Mouse (Mus musculus) megakaryocyte, adult 5-6 weeks (primary cell): ENCODE measurements around the gene Rcc1. TPM values are rescaled to one million over a fixed set of nuclear protein-coding genes. Genes with fewer than 3 reads are reported as not detected.
"Not testable (repeated sequence)": the region's sequence is repeated elsewhere in the genome, so short reads cannot be mapped to it uniquely, and the experiment has no call there.

Experiments
- ATAC-seq: 2 replicates; pipeline ENCODE4 v1.8.0; 2016; ENCODE audit warnings: mild to moderate bottlenecking, inconsistent platforms; ENCODE audit not compliant: poor library complexity, severe bottlenecking
- total RNA-seq, 2 experiments: library from RNA; stranded (forward) in 1 of 2; stranded (reverse) in 1 of 2; fragments of 153-499, 151-499 nt in 1 of 2; fragments of 221-1000, 200-1000 nt in 1 of 2; gene quantifications; 2 replicates each; pipeline versions ENCODE4 v1.2.3 to v1.2.4; 2015 to 2017

Rcc1 gene
- total RNA-seq, 2 experiments from 2014 or later: 14.0 to 21.0 TPM

DNA sequence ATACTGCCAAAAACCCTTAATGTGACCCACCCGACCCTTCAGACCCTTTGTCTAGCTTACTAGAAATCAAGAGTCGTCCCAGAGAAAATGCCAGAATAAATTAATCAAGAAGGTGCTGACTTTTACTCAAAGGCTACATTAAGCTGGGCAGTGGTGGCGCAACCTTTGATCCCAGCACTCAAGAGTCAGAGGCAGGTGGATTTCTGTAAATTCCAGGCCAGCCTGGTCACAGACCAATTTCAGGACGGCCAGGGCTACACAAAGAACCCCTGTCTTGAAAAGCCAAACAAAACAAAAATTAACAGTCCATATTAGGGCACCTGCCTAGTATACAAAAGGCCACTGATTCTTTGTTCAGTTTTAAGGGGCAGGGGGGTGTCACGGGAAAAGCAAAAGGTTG lies 26.9 kb downstream of the Rcc1 start:
- ATAC-seq: no peak

DNA sequence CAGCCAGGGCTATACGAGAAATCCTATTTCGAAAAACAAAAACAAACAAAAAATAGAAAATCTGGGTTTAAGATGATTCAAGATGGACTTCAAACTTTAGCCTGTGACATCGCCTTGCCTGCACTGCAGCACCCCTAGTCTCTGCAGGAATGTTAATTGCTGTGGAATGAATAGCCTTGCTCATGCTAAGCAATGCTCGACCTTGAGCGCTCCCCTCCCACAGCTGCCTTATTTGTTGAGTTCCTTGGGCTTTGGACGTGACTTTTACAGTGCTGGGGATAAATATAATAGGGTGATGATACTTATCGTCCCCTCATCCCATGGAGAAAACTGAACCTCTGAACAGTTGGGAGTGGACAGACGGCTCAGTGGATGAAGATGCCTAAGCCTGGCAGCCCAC lies 37.7 kb downstream of the Rcc1 start:
- ATAC-seq: no peak

GRCm38 (mm10) chr4:132312627-132313026 lies 40.8 kb downstream of the Rcc1 start:
- ATAC-seq: no peak

DNA sequence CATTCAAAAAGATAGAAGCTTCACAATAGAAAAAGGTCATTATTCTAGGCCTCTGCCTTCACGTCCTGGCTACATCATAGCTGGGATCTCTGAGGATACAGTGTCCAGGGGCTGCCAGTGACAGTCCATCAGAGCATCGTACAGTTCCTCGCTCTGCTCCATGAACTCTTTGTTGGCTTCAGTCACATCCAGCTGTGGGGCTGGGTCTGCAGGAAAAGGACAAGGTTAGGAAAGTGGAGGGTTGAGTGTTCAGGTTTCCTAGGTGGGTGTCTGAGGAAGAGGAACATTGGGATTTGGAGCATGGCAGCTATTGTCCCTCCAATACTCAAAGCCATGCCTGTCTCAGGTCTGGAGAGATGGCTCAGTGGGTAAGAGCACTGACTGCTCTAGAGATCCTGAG lies 41.6 kb downstream of the Rcc1 start:
- no peak for ATAC-seq

GRCm38 (mm10) chr4:132311209-132311608 lies 42.2 kb downstream of the Rcc1 start:
- ATAC-seq: no peak

DNA sequence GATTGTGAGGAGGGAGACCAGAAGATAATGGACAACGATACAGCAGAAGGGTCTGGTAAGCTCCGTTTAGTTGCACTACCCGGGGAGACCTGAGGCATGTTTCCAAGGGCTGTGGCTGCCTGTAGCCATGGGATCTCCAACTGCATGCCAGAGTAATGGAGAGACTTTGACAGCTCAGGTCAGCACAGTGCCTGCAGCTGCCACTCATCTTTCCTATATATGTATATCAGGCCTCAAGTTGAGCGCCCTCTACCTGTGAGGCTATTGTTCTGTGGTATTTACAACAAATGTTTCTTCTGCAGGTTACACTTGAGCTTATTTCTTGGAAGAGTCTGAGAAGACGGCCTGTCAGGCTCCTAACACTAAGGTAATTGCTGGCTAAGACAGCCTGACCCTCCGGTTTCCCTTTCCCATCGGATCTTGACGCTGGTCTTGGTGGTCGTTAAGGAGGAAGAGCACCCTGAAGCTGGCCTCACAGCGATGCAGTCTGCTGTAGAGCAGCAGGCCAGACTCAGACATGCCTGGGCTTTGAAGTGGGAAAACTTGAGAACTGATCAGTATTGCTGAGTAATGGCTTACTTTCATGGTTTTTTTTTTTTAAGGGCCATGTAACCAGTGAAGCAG lies 43.4 kb downstream of the Rcc1 start:
- ATAC-seq: peak; percentile 55

- peak; percentile 27; the same call in 1 of the 2 replicates for ATAC-seq
These were observed 44.1 kb downstream of the Rcc1 start for GRCm38 (mm10) chr4:132309140-132309848.

DNA sequence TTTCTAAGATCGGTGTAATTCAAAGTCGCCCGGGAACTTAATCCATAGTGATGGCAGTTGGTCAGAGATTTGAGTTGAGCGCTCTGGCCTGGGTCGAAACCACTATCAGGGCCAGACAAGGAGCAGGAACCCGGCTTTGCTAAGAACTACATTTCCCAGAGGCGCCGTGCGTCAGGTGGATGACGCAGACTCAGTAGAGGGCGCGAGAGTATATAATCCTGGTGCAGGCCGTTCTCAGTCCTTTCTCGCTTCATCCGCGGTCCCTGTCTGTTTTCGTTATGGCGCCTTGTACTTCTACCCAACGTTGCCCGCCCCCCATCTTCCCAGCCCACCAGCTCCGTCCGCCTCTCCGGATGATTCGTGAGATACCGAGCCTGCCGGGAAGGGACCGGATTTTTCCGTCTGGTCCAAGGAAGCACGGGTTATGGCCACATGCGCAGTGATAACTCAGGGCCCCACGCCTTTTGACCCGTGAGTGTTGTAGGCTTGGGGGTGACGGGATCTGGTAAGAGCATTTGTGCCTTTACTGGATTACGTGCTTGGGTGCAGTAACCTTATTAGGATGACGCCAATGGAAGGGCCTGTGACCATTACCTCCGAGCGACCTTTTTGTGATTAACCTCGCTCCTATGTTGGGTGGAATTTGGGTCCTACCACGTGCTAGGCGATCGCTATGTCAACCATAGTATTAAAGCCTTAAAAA lies 44.8 kb downstream of the Rcc1 start:
- peak; percentile 92 for ATAC-seq

DNA sequence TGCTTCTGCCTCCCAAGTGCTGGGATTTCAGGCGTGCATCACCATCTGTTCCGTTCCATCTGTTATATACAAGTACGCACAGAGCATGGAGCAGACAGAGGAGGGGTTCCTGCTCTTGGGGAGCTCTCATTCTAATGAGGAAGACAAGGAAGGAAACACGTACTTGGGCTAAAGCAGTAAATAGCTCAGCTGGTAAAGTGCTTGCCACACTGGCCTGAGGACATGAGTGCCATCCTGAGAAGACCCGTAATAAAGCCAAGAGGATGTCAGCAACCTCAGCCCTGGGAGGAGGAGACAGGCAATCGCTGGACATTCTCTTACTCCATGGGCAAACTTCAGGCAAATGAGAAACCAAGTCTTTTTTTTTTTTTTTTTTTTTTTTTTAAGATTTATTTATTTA lies 47.4 kb downstream of the Rcc1 start:
- ATAC-seq: peak; percentile 9; the same call in 1 of the 2 replicates

- ATAC-seq: no peak
These were observed 48.1 kb downstream of the Rcc1 start for GRCm38 (mm10) chr4:132305276-132305675.

GRCm38 (mm10) chr4:132303484-132303883 lies 49.9 kb downstream of the Rcc1 start:
- not testable (repeated sequence) for ATAC-seq

GRCm38 (mm10) chr4:132302939-132303479 lies 50.4 kb downstream of the Rcc1 start, which contains the start of gene Rab42:
Gene Rab42 (minus strand): TSS chr4:132303385.
- peak; percentile 82 for ATAC-seq

DNA sequence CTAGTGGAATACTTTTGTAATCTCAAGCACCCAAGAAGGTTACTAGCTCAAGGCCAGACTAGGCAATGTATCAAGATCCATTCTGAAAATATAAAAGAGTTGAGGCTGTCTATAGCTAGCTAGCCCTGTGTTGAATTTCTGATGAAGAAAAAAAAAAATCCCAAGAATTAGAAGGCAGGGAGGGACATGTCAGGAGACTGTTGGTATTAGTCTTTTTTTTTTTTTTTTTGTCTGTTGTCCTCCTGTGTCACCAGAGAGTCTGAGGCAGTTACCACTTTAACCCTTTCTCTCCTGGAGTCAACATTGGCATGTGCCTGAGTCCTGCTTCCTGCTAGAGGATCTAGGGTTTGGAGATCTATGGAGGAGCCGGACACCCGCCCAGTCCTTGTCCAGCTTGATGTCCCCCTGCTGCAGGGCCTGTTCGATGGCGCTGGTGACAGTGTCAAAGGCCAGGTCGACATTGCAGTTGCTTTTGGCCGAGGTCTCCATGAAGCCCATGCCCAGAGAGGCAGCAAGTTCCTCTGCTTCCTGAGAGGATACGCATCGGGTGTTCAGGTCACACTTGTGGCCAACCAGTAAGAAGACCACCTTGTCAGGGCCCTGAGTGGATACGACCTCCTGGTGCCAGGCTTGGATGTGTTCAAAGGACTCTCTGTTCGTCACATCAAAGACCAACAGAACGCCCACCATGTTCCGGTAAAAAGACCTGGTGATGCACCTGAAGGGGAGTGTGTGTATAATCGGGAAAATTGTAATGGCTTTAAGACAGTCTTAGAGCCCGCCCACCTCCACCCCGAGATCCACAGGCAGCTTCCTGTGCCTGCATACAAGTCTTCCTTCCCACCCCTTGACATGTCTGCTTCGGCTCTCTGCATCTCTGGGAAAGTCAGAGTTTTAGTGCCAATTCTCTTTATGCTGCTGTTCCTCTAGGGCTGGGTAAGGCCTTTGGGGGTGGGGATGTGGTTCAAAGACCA lies 51.2 kb downstream of the Rcc1 start:
- no peak for ATAC-seq

DNA sequence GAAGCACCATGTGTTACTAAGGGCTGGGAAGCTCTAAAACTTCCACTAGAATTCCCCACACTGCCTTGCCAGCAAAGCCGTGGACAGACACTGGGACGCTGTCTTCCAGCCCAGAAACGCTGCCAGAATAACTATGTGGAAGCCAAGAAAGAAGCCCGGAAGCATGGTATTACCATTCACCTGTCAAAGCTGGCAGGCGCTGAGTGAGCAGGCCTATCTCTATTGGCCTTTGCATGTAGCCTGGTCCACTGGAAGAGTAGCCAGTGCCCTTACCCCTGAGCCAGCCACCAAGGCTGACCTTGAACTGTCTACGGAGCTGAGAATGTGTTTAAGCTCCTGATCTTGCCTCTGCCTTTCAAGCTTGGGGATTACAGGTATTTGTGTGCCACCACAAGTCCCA lies 51.9 kb downstream of the Rcc1 start:
- ATAC-seq: no peak

GRCm38 (mm10) chr4:132299849-132300248 lies 53.6 kb downstream of the Rcc1 start:
- no peak for ATAC-seq

DNA sequence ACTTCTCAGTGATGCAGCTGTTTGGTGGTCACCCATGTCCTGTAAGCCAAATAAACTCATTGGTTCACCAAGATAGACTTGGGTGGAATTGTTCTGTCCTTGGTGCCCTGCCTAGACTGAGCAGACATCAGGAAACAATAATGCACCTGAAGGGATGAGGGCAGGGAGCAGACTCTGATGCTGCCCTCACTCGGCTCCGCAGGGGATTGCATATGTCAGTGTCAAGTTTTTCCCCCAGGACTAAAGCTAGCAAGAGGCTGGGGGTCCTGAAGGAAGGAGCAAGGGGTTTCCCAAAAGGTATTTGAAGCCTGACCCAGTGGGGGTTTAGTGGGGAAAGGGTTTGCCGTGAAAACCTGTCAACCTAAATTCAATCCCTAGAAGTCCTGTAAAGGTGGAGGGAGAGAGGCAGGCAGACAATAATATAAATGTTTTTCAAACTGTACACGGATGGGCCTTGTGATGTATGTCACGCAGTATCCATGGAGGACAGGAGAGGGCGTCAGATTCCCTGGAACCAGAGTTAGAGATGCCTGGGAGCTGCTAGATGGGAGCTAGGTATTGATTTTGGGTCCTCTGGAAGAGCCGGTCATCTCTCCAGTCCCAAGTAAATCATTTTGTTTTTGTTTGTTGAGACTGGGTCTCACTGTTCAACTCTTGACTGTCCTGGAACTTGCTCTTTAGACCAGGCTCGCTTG lies 57.6 kb downstream of the Rcc1 start:
- no peak for ATAC-seq

DNA sequence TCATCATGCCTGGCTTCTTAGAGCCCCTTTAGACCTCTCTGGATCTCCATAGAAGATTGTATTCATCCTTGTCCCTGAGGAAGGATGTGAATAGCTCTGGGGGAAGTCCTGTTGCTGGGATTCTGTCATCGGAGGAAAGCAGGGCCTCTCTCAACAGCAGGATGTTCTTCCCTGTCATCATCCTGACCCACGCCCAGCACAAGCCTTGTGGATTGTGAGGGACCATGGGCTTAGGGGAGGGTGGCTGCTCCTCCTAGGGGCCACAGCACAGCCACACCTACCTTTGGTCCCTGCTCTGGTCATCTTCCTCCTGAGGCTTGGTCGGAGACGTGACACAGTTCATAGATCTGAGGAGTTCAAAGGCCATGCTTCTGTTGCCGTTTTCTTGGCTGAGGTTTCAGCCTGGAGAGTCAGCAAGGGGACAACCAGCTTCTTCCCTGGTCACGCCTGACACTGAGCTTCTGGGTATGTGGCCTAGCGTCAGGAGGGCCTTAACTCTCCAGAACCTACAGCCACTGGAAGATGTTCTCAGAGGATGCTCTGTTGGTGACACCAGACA lies 59.6 kb downstream of the Rcc1 start:
- ATAC-seq: no peak

GRCm38 (mm10) chr4:132292988-132293387 lies 60.4 kb downstream of the Rcc1 start:
- ATAC-seq: no peak

DNA sequence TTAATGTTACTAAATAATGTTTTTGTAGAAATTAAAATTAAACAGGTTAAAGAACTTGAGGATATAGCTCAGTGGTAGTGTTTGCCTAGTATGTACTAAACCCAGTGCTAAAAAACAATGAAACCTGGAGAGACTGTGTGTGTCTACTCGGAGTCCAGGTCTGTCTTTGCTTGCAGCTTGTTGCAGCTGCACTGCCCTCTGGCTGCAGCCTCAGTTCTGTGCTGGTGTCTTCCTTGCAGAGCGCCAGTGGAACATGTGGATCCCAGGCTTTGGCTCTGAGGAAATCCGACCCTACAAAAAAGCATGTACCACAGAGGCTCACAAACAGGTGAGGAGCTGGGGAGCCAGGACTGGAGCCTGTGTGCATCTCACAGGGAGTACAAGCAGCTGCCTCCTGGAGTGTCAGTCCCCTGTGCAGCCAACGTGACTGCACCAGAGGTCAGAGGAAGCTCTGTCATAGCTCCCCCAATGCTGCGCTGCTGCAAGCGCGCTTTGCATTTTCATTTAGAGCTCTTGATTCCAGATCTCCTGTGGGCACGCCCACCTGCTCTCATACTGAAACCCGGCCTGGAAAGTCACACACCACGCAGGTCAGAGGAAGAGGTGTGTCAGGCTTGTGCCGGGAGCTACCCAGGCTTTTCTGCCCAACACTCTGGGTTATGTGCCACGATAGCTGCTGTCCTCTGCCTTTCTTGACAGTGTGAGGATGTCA lies 61.6 kb downstream of the Rcc1 start:
- ATAC-seq: no peak
